Mouse (Mus musculus) liver, embryonic 14.5 days (tissue): Measurements from ENCODE around the gene Gabarapl2. TPM values are rescaled to one million over a fixed set of nuclear protein-coding genes. Genes with fewer than 3 reads are reported as not detected.

Experiments
- ATAC-seq: fragments of 200-750 bp; cut with Nextera tagmentation; 2 replicates; pipeline ENCODE4 v1.8.0; 2017; ENCODE audit warnings: moderate number of reproducible peaks, mild to moderate bottlenecking, moderate library complexity; ENCODE audit not compliant: insufficient read depth
- DNase-seq, 3 experiments: peaks; one replicate each; pipeline ENCODE4 v3.0.0-alpha.2; 2012 to 2013; ENCODE audit warnings: low read depth in 3 of 3, low spot score in 3 of 3
- H3K27ac ChIP-seq: fragments of 300-500 bp; sonication (generic); 2 replicates; pipeline ENCODE4 v1.5.1; 2014; ENCODE audit warnings: moderate library complexity, mild to moderate bottlenecking, control low read depth, inconsistent platforms
- H3K27me3 ChIP-seq: fragments of 300-500 bp; sonication (generic); 2 replicates; pipeline ENCODE4 v1.6.1; 2014; ENCODE audit warnings: mild to moderate bottlenecking, low read length, moderate library complexity; ENCODE audit not compliant: control insufficient read depth, insufficient read depth
- H3K36me3 ChIP-seq: fragments of 300-500 bp; sonication (generic); replicated peaks from 2 replicates; pipeline ENCODE4 v1.6.1; 2014; ENCODE audit warnings: low read depth; ENCODE audit not compliant: control insufficient read depth, insufficient read depth
- H3K4me1 ChIP-seq, 2 experiments: fragments of 200-500 bp in 1 of 2; fragments of 300-500 bp in 1 of 2; sonication (generic) in 1 of 2; replicated peaks; 2 replicates each; pipeline ENCODE4 v1.6.1; 2012 to 2014; ENCODE audit warnings: antibody characterized with exemption in 1 of 2, inconsistent platforms in 1 of 2, low read length in 1 of 2; ENCODE audit not compliant: control insufficient read depth in 2 of 2, insufficient read depth in 2 of 2
- H3K4me2 ChIP-seq: fragments of 300-500 bp; sonication (generic); 2 replicates; pipeline ENCODE4 v1.6.1; 2014; ENCODE audit warnings: low read depth, mild to moderate bottlenecking, control low read depth, moderate library complexity
- H3K4me3 ChIP-seq, 2 experiments: fragments of 200-500 bp in 1 of 2; fragments of 300-500 bp in 1 of 2; sonication (generic) in 1 of 2; 2 replicates each; pipeline ENCODE4 v1.5.1; 2012 to 2014; ENCODE audit warnings: low read depth in 2 of 2, low read length in 2 of 2, mild to moderate bottlenecking in 2 of 2, control low read depth in 1 of 2, inconsistent platforms in 1 of 2, moderate library complexity in 1 of 2; ENCODE audit not compliant: insufficient read depth in 1 of 2
- H3K9ac ChIP-seq: fragments of 300-500 bp; sonication (generic); replicated peaks from 2 replicates; pipeline ENCODE4 v1.6.1; 2014; ENCODE audit warnings: mild to moderate bottlenecking, control low read depth, moderate library complexity
- H3K9me3 ChIP-seq: fragments of 300-500 bp; sonication (generic); 2 replicates; pipeline ENCODE4 v1.6.1; 2016; ENCODE audit warnings: low read length, mixed read lengths; ENCODE audit not compliant: control insufficient read depth
- CTCF ChIP-seq: IDR thresholded peaks from 2 replicates; pipeline ENCODE4 v1.5.1; 2016; ENCODE audit warnings: antibody characterized with exemption, low read depth, control low read depth
- EP300 ChIP-seq: IDR thresholded peaks from 2 replicates; pipeline ENCODE4 v1.6.1; 2016; ENCODE audit warnings: antibody characterized with exemption, low read depth
- WGBS: fragments of 180-500 bp; shearing (Covaris S2); extraction: QIAGEN DNeasy Blood & Tissue Kit; methylation state at CpG from one replicate; pipeline ENCODE4 v1.1.7; 2014; ENCODE audit not compliant: insufficient replicate concordance; 5-methylcytosine and 5-hydroxymethylcytosine counted together
- polyA plus RNA-seq, 2 experiments: library from polyadenylated mRNA; depleted of rRNA in 1 of 2; stranded (reverse) in 1 of 2; unstranded in 1 of 2; fragments of >200 nt; fragmentation: Nextera tagmentation in 1 of 2; extraction: Ambion mirVana in 1 of 2; gene quantifications; 2 replicates each; pipeline versions ENCODE4 v1.2.1 to v1.2.3; 2012 to 2014

The Gabarapl2 gene
- polyA plus RNA-seq, 2 experiments = 50.5 to 184 TPM

DNA sequence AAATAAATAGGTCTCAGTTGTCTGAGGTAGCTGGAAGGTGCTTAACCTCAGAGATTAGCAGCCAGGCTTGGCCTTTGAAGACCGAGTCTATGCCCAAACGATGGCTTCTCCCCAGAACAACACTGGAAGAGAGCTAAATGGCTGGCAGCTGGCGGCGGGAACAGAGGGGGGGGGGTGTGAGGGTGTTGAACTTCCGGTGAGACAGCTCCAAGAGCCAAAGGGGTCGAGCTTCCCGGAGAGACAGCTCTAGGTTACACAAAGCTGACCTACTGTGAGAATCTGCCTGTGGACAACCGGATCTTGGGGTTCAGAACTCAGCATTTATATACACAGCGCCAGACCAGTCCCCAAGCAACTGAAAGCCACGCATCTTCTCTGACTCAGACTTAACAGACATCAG, 41.9 kb upstream of the Gabarapl2 start:
- no peak overlapping the region for H3K27ac ChIP-seq
- no peak for ATAC-seq
- no peak for DNase-seq
- H3K4me1 ChIP-seq = no peaks in the 10 kb centered on the region
- 32% methylated on average over 10 of the region's 10 CpGs for WGBS
- no peak overlapping the region for H3K9ac ChIP-seq
- TF ChIP-seq EP300 (no peak), CTCF (no peak)
- H3K27me3 ChIP-seq = no peaks in the 10 kb centered on the region; the same call in 1 of the 2 replicates
- no peak overlapping the region for H3K4me2 ChIP-seq
- no peaks in the 10 kb centered on the region for H3K36me3 ChIP-seq
- H3K9me3 ChIP-seq = no peaks in the 10 kb centered on the region
- no peak overlapping the region for H3K4me3 ChIP-seq

DNA sequence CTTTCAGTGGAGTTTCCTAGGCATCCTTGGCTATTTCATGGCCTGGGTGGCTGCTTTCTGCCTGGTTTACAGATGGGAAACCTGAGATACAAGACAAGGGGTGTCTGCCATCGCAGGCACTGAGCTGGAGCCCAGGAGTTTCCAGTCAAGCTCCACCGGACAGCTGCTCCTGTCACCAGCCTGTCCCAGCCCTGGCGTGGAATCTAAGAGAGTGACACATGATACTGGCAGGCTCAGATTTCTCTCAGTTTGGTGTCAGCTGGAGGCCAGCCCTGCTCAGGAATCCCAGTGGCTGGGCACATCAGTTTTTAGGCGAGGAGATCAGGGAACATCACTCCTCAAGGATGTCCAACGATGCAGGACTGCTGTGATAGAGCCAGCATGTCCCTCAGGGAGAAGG, 38.4 kb upstream of the Gabarapl2 start:
- TF ChIP-seq EP300 (no peak), CTCF (no peak)
- H3K36me3 ChIP-seq = no peaks in the 10 kb centered on the region
- DNase-seq (no peak), ATAC-seq (no peak)
- H3K27me3 ChIP-seq = no peaks in the 10 kb centered on the region
- no peak overlapping the region for H3K27ac ChIP-seq
- H3K4me3 ChIP-seq = no peak overlapping the region
- no peak overlapping the region for H3K9ac ChIP-seq
- WGBS = 47% methylated on average over 5 of the region's 5 CpGs
- H3K4me1 ChIP-seq = no peaks in the 10 kb centered on the region
- no peaks in the 10 kb centered on the region for H3K9me3 ChIP-seq
- H3K4me2 ChIP-seq = no peak overlapping the region

DNA sequence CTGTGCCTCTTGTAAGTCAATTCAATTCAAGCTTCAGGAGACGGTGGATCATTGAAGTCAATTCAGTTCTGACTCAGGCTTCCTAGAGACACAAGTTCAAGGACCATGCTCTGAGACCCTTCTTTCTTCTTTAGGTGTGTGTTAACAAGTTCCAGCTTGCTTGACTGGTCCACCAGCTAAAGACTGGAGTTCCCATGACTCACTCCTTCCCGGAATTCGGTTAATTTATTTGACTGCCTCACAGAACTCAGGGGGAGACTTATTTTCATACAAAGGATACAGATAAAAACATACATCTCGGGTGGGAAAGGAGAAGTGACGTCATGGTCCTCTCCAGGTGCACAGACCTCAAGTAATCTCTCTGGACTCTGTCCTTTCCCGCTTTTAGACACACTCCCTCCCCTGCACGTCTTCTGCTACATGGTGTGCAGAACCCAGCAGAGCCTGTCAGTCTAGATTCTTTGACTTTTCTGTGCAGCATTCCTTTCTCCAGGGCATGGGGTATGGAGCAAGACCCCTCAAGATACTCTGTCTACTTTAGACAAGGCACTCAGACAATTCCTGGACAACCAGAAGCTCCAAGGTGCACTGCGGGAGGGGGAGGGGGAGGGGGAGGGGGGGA, 34.9 kb upstream of the Gabarapl2 start:
- Histone ChIP-seq H3K36me3 (no peaks in the 10 kb centered on the region), H3K4me2 (no peak overlapping the region), H3K4me3 (no peak overlapping the region), H3K27ac (no peak overlapping the region), H3K9ac (no peak overlapping the region), H3K27me3 (peaks cover 17% of the 10 kb centered on the region), H3K4me1 (no peaks in the 10 kb centered on the region), H3K9me3 (no peaks in the 10 kb centered on the region)
- ATAC-seq (no peak), DNase-seq (no peak)
- TF ChIP-seq EP300 (no peak), CTCF (no peak)
- 46% methylated on average over 8 of the region's 8 CpGs for WGBS

DNA sequence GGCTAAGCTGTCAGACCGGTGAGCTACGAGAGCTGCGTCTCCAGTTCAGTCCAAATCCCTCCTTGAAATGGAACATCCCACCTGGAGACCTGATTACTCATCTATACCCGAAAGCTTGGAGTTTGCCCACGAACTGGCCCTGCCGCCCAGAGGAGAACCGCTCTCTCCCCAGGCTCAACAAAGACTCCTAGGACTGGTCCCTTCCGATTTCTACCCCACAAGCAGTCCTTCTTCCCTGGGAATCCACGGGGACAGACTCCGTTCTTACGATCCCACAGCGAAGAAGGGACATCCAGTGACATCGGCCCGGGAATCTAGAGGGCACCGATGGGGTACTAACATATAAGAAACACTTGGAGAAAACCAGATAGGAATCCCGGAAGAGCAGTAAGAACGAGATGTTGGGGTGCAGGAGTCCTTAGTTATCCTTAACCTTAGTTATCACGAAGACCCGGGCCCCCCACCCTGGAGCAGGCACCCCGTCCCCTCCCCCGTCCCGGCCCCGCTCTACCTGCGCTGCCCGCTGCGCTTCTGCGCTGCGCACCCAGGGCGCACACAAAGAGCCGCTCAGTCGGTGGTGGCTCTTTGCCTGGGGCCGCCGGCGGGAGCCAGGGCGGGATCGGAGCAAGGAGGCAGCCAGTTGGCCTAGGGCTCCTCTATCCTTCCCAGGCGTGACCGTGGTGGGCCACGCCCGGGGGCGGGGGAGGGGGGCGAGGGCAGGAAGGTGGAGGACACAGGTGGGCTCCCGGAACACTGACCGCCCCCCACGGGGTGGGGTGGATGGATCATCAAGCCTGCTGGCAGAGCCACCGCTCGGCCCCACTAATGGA, 30.7 kb upstream of the Gabarapl2 start, which contains the start of gene Chst5:
TSS of gene Chst5 (minus strand) at position 827 of the 830 bp plus-strand sequence.
- no peak for TF ChIP-seq EP300
- no peak for TF ChIP-seq CTCF
- no peaks in the 10 kb centered on the region for H3K36me3 ChIP-seq
- DNase-seq = no peak
- WGBS = 13% methylated on average over 47 of the region's 47 CpGs
- H3K4me2 ChIP-seq = no peak within 1 kb of the TSS
- no peak within 1 kb of the TSS for H3K27ac ChIP-seq
- peaks cover 28% of the 10 kb centered on the region for H3K27me3 ChIP-seq
- no peak within 1 kb of the TSS for H3K9ac ChIP-seq
- no peak within 1 kb of the TSS for H3K4me3 ChIP-seq
- no peak for ATAC-seq
- H3K4me1 ChIP-seq = no peaks in the 10 kb centered on the region
- H3K9me3 ChIP-seq = no peaks in the 10 kb centered on the region

DNA sequence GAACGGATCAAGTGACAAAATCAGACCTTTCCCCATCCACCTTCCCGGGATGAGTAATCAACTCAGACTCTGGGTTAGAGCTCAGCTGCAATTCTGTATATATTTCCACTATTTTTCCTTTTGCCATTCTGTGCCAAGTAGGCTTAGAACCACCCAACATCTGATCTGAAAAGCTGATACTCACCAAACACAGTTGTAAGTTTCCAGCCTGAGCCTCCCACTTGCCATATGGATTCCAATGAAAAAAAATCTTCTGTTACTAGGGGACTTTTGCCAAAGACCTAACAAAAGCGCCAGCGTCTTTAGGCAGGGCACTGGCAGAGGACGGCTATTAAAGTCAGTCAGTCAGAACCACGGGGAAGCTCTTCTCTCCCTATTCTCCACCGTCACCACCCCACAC, 28.9 kb upstream of the Gabarapl2 start:
- no peak for TF ChIP-seq CTCF
- TF ChIP-seq EP300 = no peak
- Histone ChIP-seq H3K36me3 (no peaks in the 10 kb centered on the region), H3K27me3 (peaks cover 28% of the 10 kb centered on the region), H3K4me3 (no peak overlapping the region), H3K4me1 (no peaks in the 10 kb centered on the region), H3K9me3 (no peaks in the 10 kb centered on the region), H3K4me2 (no peak overlapping the region), H3K27ac (no peak overlapping the region), H3K9ac (no peak overlapping the region)
- ATAC-seq (no peak), DNase-seq (no peak)
- 58% methylated on average over 7 of the region's 7 CpGs for WGBS
